Mouse (Mus musculus) heart, adult 11 months (tissue): ENCODE measurements around the gene Nucb1.
"Not testable (repeated sequence)": the region's sequence is repeated elsewhere in the genome, so short reads cannot be mapped to it uniquely, and the experiment has no call there.

Experiments
- DNase-seq: peaks from one replicate; pipeline ENCODE4 v3.0.0; 2022

Gene Nucb1

GRCm38 (mm10) chr7:45488293-45489204 lies 21.7 kb downstream of the Nucb1 start, which contains the start of gene Dhdh:
TSS of gene Dhdh (minus strand) at chr7:45488805.
- peak; percentile 98 for DNase-seq

GRCm38 (mm10) chr7:45487861-45488292 lies 22.3 kb downstream of the Nucb1 start:
- peak; percentile 87 for DNase-seq

- DNase-seq: no peak
These were observed 23.3 kb downstream of the Nucb1 start, which contains the start of gene Gm45808 for GRCm38 (mm10) chr7:45486761-45487415. TSS of gene Gm45808 (minus strand) at chr7:45486811.

- no peak for DNase-seq
These were observed 24.0 kb downstream of the Nucb1 start for GRCm38 (mm10) chr7:45486158-45486557.

GRCm38 (mm10) chr7:45484985-45485384 lies 25.2 kb downstream of the Nucb1 start:
- DNase-seq: not testable (repeated sequence)

- DNase-seq: no peak
These were observed 28.0 kb downstream of the Nucb1 start for GRCm38 (mm10) chr7:45482166-45482565.

GRCm38 (mm10) chr7:45481374-45481927 lies 28.8 kb downstream of the Nucb1 start, which contains the start of gene Tulp2:
TSS of gene Tulp2 (plus strand) at chr7:45481877.
- DNase-seq: peak; percentile 94

- not testable (repeated sequence) for DNase-seq
These were observed 29.9 kb downstream of the Nucb1 start for GRCm38 (mm10) chr7:45480310-45480709.

GRCm38 (mm10) chr7:45478774-45479173 lies 31.4 kb downstream of the Nucb1 start:
- peak; percentile 92 for DNase-seq

- peak; percentile 92 for DNase-seq
These were observed 33.2 kb downstream of the Nucb1 start for GRCm38 (mm10) chr7:45477003-45477402.

- no peak for DNase-seq
These were observed 33.8 kb downstream of the Nucb1 start for GRCm38 (mm10) chr7:45476453-45476852.

- peak; percentile 91 for DNase-seq
These were observed 34.8 kb downstream of the Nucb1 start for GRCm38 (mm10) chr7:45475291-45475969.

- DNase-seq: peak; percentile 89
These were observed 39.3 kb downstream of the Nucb1 start for GRCm38 (mm10) chr7:45470869-45471268.

- DNase-seq: peak; percentile 90
These were observed 43.0 kb downstream of the Nucb1 start for GRCm38 (mm10) chr7:45467090-45467670.

- DNase-seq: peak; percentile 100
These were observed 43.7 kb downstream of the Nucb1 start, which contains the start of gene Bax for GRCm38 (mm10) chr7:45466283-45467089. TSS of gene Bax (minus strand) at chr7:45466898.

- peak; percentile 94 for DNase-seq
These were observed 44.7 kb downstream of the Nucb1 start for GRCm38 (mm10) chr7:45465549-45465948.

- DNase-seq: peak; percentile 90
These were observed 45.1 kb downstream of the Nucb1 start for GRCm38 (mm10) chr7:45465112-45465511.

GRCm38 (mm10) chr7:45463987-45464778 lies 46.0 kb downstream of the Nucb1 start:
- peak; percentile 91 for DNase-seq

GRCm38 (mm10) chr7:45462868-45463267 lies 47.3 kb downstream of the Nucb1 start:
- peak; percentile 86 for DNase-seq

GRCm38 (mm10) chr7:45462325-45462724 lies 47.9 kb downstream of the Nucb1 start:
- DNase-seq: peak; percentile 87
